Mouse (Mus musculus): ENCODE data around the gene Celsr1.

DNA sequence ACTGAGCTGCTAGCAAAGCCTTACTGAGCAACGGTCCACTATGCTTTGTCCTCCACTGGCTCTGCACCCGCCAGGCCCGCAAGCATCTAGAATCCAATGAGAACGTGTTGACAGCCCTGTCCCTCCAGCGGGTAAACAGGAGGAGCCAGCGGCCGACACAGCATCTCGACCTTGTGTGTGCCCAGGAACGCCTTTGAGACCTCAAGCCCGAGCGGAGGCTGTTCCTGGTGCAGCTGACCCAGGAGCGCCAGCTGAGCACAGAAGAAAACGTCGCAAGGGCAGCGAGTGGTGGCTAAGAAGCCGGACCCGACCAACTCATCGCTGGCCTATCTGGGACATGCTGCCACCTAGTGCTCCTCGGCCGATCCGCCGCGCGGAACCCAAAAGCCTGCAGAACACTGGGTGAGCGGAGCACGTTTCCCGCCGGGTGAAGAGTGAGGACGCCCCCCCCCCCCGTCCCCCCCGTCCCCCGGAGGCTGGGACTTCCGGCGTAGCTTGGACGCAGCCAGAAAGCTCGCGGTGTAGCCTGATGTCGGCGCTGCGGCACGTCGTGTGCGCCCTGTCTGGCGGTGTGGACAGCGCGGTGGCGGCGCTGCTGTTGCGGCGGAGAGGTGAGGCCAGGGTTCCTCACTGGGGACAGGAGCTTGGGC lies 154.6 kb downstream of the Celsr1 start, which contains the start of gene Trmu:
- TF ChIP-seq TCF12 (IDR thresholded peaks at IDR 0.05; ENCODE audit: low read depth, low read length) = peak; percentile 73
- no peak for TF ChIP-seq ZNF384 (IDR thresholded peaks at IDR 0.05; ENCODE audit: low read depth, low read length)
- TF ChIP-seq KAT2A (IDR thresholded peaks at IDR 0.05; ENCODE audit: insufficient replicate concordance, low read length) = no peak
- TF ChIP-seq ZKSCAN1 (IDR thresholded peaks at IDR 0.05; ENCODE audit: borderline replicate concordance, low read depth, low read length) = no peak
- peak; percentile 74 for TF ChIP-seq MAX (IDR thresholded peaks at IDR 0.05; ENCODE audit: low read length)
- peak; percentile 64 for TF ChIP-seq ELF1 (IDR thresholded peaks at IDR 0.05; ENCODE audit: low read depth, low read length)
- peak in 1 of 2 experiments; percentile 79; a peak in 2 of 4 replicates for TF ChIP-seq CTCF (conservative IDR thresholded peaks at IDR 0.05 in 1 of 2, IDR thresholded peaks at IDR 0.05 in 1 of 2; ENCODE audit: low read depth in 2 of 2, low read length in 2 of 2)
- TF ChIP-seq NELFE (IDR thresholded peaks at IDR 0.05; ENCODE audit: low read depth, low read length) = peak; percentile 84; the same call in 1 of the 2 replicates
- no peak for TF ChIP-seq RCOR1 (conservative IDR thresholded peaks at IDR 0.05; ENCODE audit: low read depth, low read length)
- TF ChIP-seq NRF1 (IDR thresholded peaks at IDR 0.05; ENCODE audit: low read depth, low read length) = peak; percentile 48; the same call in 1 of the 2 replicates
